Comparison of ENCODE assay signal across 21 mouse cellular contexts in the genomic region with DNA sequence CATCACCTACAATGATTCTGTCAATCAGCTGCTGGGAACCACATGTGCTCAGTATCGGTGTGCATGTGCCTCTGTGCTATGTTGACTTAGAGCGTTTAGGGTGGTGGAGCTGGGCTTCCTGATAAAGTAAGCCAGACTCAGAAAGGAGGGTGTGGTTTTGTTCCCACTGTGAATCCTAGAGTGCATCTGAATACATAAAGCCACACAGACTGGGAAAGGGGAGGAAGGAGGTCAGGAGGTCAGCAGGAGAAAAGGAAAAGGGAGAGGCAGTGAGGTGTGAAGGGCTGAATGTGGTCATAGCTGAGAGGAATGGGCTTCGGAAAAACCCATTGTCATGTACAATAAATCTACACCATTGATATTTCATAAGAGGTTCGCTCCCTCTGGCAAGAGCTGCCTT.
A peak's percentile ranks its signal among the peaks of the same experiment; 100 is the strongest.
DNase-seq lines count a peak whose midpoint lies in the region; ATAC-seq and TF ChIP-seq lines count a peak whose summit lies in the region.
"Had no signal": no experiment of that assay in that cellular context is flagged by ENCODE, and none has a peak within 500 bp of the region (broad histone marks: within the 10 kb centered on the region; RNA-seq: fewer than 3 reads in every experiment).

No protein-coding gene starts in this region.

- H3K27me3 ChIP-seq in midbrain, embryonic 11.5 days (ENCODE audit: control insufficient read depth, insufficient read depth, low read length), result no peaks in the 10 kb centered on the region
- no peaks in the 10 kb centered on the region for H3K27me3 ChIP-seq in midbrain, embryonic 16.5 days (ENCODE audit: control insufficient read depth, insufficient read depth, low read depth, low read length)
- H3K27me3 ChIP-seq: embryonic facial prominence, embryonic 12.5 days; forebrain, embryonic 13.5 days; forebrain, embryonic 15.5 days had no signal

- WGBS in midbrain, embryonic 11.5 days, result 33% methylated on average over 4 of the region's 4 CpGs
- 27% methylated on average over 4 of the region's 4 CpGs for WGBS in midbrain, embryonic 16.5 days

- H3K4me3 ChIP-seq in midbrain, embryonic 11.5 days (ENCODE audit: low read depth, low read length), result no peak overlapping the region
- no peak overlapping the region for H3K4me3 ChIP-seq in midbrain, embryonic 16.5 days (ENCODE audit: low read depth, low read length)
- no peak overlapping the region for H3K4me3 ChIP-seq in ES-E14 (ENCODE audit: insufficient read depth in 1 of 2, low read depth in 1 of 2, low read length in 2 of 2, poor library complexity in 1 of 2, severe bottlenecking in 1 of 2)
- H3K4me3 ChIP-seq: embryonic facial prominence, embryonic 10.5 days; embryonic facial prominence, embryonic 12.5 days; forebrain, embryonic 13.5 days; forebrain, embryonic 15.5 days had no signal

- H3K4me2 ChIP-seq in midbrain, embryonic 11.5 days, result no peak overlapping the region
- H3K4me2 ChIP-seq in midbrain, embryonic 16.5 days (ENCODE audit: low read length), result no peak overlapping the region
- H3K4me2 ChIP-seq: embryonic facial prominence, embryonic 12.5 days; forebrain, embryonic 13.5 days; forebrain, embryonic 15.5 days had no signal

- no peaks in the 10 kb centered on the region for H3K36me3 ChIP-seq in midbrain, embryonic 11.5 days (ENCODE audit: control insufficient read depth, insufficient read depth, low read length)
- H3K36me3 ChIP-seq in midbrain, embryonic 16.5 days (ENCODE audit: control insufficient read depth, insufficient read depth, low read length), result no peaks in the 10 kb centered on the region
- H3K36me3 ChIP-seq in ES-E14 (ENCODE audit: control insufficient read depth, insufficient read depth, low read length, poor library complexity, severe bottlenecking), result no peaks in the 10 kb centered on the region
- H3K36me3 ChIP-seq: embryonic facial prominence, embryonic 10.5 days; embryonic facial prominence, embryonic 12.5 days; forebrain, embryonic 15.5 days had no signal

- DNase-seq in midbrain, embryonic 11.5 days (ENCODE audit: low spot score, missing footprints), result peak; percentile 74
- DNase-seq in ES-E14 (ENCODE audit: low read depth, low spot score), result peak; percentile 12
- DNase-seq in WW6 (ENCODE audit: low read depth, low spot score), result peak; percentile 5
- no peak for DNase-seq in lung, postnatal 4 days
- DNase-seq in retina, embryonic 14.5 days (ENCODE audit: low spot score), result no peak
- DNase-seq in urinary bladder, postnatal 10 days (ENCODE audit: low spot score), result no peak
- DNase-seq: adrenal gland, adult 8-10 months; adrenal gland, postnatal 14 days; adrenal gland, postnatal 36 days; cerebellum, adult 11-12 months; cerebellum, adult 2 months; cerebellum, adult 9-10 months; cerebellum, postnatal 10 days; cerebellum, postnatal 25 days; forebrain, postnatal 0 days had no signal

- no peaks in the 10 kb centered on the region for H3K9me3 ChIP-seq in midbrain, embryonic 11.5 days (ENCODE audit: control insufficient read depth, low read length)
- H3K9me3 ChIP-seq in midbrain, embryonic 16.5 days (replicated peaks; ENCODE audit: control insufficient read depth, low read length, poor library complexity, severe bottlenecking), result no peaks in the 10 kb centered on the region
- no peaks in the 10 kb centered on the region for H3K9me3 ChIP-seq in ES-E14 (ENCODE audit: control insufficient read depth, insufficient read depth, low read depth, low read length)
- H3K9me3 ChIP-seq: embryonic facial prominence, embryonic 10.5 days; embryonic facial prominence, embryonic 12.5 days; forebrain, embryonic 13.5 days; forebrain, embryonic 15.5 days had no signal

- H3K9ac ChIP-seq in midbrain, embryonic 11.5 days (ENCODE audit: low read length), result no peak overlapping the region
- H3K9ac ChIP-seq in midbrain, embryonic 16.5 days (ENCODE audit: low read depth, low read length), result no peak overlapping the region
- H3K9ac ChIP-seq in ES-E14 (ENCODE audit: insufficient read depth, low read depth, low read length, poor library complexity, severe bottlenecking), result no peak overlapping the region
- H3K9ac ChIP-seq: embryonic facial prominence, embryonic 12.5 days; forebrain, embryonic 13.5 days; forebrain, embryonic 15.5 days; forebrain, postnatal 0 days had no signal

- in situ Hi-C loops in ES-E14 (cut with MboI; ENCODE audit: low sequenced_read_pairs in 2 of 2, unreplicated experiment in 2 of 2), result no loop called here

- peaks cover 4% of the 10 kb centered on the region; the same call in 1 of the 2 replicates for H3K4me1 ChIP-seq in midbrain, embryonic 11.5 days (ENCODE audit: control insufficient read depth, insufficient read depth, low read length)
- H3K4me1 ChIP-seq in midbrain, embryonic 16.5 days (ENCODE audit: control insufficient read depth, insufficient read depth, low read length), result peaks cover 6% of the 10 kb centered on the region
- H3K4me1 ChIP-seq in ES-E14 (ENCODE audit: control insufficient read depth in 2 of 2, insufficient read depth in 2 of 2, low read length in 2 of 2, poor library complexity in 1 of 2), result peaks cover 2 to 8% of the 10 kb centered on the region in 2 experiments; a peak in 1 of 4 replicates
- H3K4me1 ChIP-seq: embryonic facial prominence, embryonic 12.5 days had no signal

- ATAC-seq in midbrain, embryonic 11.5 days (ENCODE audit: low FRiP score), result no peak
- ATAC-seq in midbrain, embryonic 16.5 days, result no peak
- ATAC-seq: activated CD4-positive, CD25-positive, alpha-beta regulatory T cell, adult 4 months; forebrain, embryonic 13.5 days; forebrain, embryonic 15.5 days; forebrain, postnatal 0 days had no signal

- H3K27ac ChIP-seq in midbrain, embryonic 11.5 days (ENCODE audit: low read depth, low read length), result no peak overlapping the region
- no peak overlapping the region for H3K27ac ChIP-seq in midbrain, embryonic 16.5 days (ENCODE audit: low read length)
- no peak overlapping the region for H3K27ac ChIP-seq in ES-E14 (ENCODE audit: insufficient read depth, low read depth, low read length, poor library complexity, severe bottlenecking)
- H3K27ac ChIP-seq: embryonic facial prominence, embryonic 10.5 days; embryonic facial prominence, embryonic 12.5 days; forebrain, embryonic 13.5 days; forebrain, embryonic 15.5 days had no signal

TF ChIP-seq in ES-E14, 5 proteins besides CTCF, POLR2A, EP300 and RAD21:
- TF ChIP-seq CHD2 (IDR thresholded peaks at IDR 0.05; ENCODE audit: low read depth, low read length) (no peak), MAFK (IDR thresholded peaks at IDR 0.05; ENCODE audit: insufficient read depth, low read depth, low read length) (no peak), ZC3H11A (IDR thresholded peaks at IDR 0.05; ENCODE audit: borderline replicate concordance, low read depth, low read length) (no peak), ZNF384 (IDR thresholded peaks at IDR 0.05; ENCODE audit: low read depth, low read length) (no peak), HCFC1 (IDR thresholded peaks at IDR 0.05; ENCODE audit: borderline replicate concordance, insufficient read depth, low read length) (no peak)

Comparison
In these comparisons a context has a peak if more than half of its experiments do, and no peak if none do; other contexts are left out.
1. DNase-seq: peak in midbrain, embryonic 11.5 days (single experiment), ES-E14 (single experiment) and WW6 (single experiment); none in lung, postnatal 4 days (0 of 2), retina, embryonic 14.5 days (single experiment) and urinary bladder, postnatal 10 days (single experiment).